Mouse (Mus musculus): ENCODE measurements around the gene 1700017B05Rik.

- no peak for TF ChIP-seq POLR2A (IDR thresholded peaks at IDR 0.05; ENCODE audit: borderline replicate concordance, extremely low read depth, insufficient read depth, insufficient read length, poor library complexity, severe bottlenecking)
- TF ChIP-seq CTCF (IDR thresholded peaks at IDR 0.05; ENCODE audit: borderline replicate concordance, extremely low read depth, insufficient read depth, insufficient read length) = no peak
These were observed 17.0 kb upstream of the 1700017B05Rik start for GRCm38 (mm10) chr9:57279441-57279840.

All from brain, embryonic 14.5 days (tissue).